Mouse (Mus musculus) megakaryocyte, embryonic 14.5 days (primary cell): Measurements from ENCODE around the gene Dnttip2. TPM values are rescaled to one million over a fixed set of nuclear protein-coding genes. Genes with fewer than 3 reads are reported as not detected.
"Not testable (repeated sequence)": the region's sequence is repeated elsewhere in the genome, so short reads cannot be mapped to it uniquely, and the experiment has no call there.

Experiments
- H3K27me3 ChIP-seq: replicated peaks from 2 replicates; pipeline ENCODE3; 2012; ENCODE audit warnings: inconsistent platforms
- H3K36me3 ChIP-seq: replicated peaks from 2 replicates; pipeline ENCODE3; 2012; ENCODE audit warnings: low read length, inconsistent platforms, mixed read lengths
- H3K4me1 ChIP-seq: 2 replicates; pipeline ENCODE4 v1.6.1; 2012; ENCODE audit warnings: inconsistent platforms
- H3K4me3 ChIP-seq: replicated peaks from 2 replicates; pipeline ENCODE3; 2012; ENCODE audit warnings: moderate library complexity, mild to moderate bottlenecking, inconsistent platforms
- H3K9me3 ChIP-seq: 2 replicates; pipeline ENCODE4 v1.6.1; 2012; ENCODE audit warnings: inconsistent platforms
- FLI1 ChIP-seq: IDR thresholded peaks from 2 replicates; pipeline ENCODE4 v1.6.1; 2012; ENCODE audit warnings: low read length, inconsistent platforms, mixed read lengths
- GATA1 ChIP-seq: IDR thresholded peaks from 3 replicates; pipeline ENCODE4 v1.6.1; 2012; ENCODE audit warnings: mixed read lengths, low read length, inconsistent platforms, borderline replicate concordance
- polyA plus RNA-seq: library from polyadenylated mRNA; stranded (reverse); fragments of >175 nt; gene quantifications from 2 replicates; pipeline ENCODE4 v1.2.3, GENCODE M21; 2012; ENCODE audit warnings: low replicate concordance; ENCODE audit not compliant: insufficient read depth

The Dnttip2 gene
- polyA plus RNA-seq, 1 experiment = 4.4 TPM

GRCm38 (mm10) chr3:122246986-122247767 is 27.0 kb upstream of the Dnttip2 start:
- Histone ChIP-seq H3K36me3 (peaks cover 47% of the 10 kb centered on the region), H3K27me3 (no peaks in the 10 kb centered on the region), H3K4me1 (peaks cover 60% of the 10 kb centered on the region), H3K9me3 (no peaks in the 10 kb centered on the region), H3K4me3 (peak overlapping the region; percentile 99)
- TF ChIP-seq FLI1 = no peak
- TF ChIP-seq GATA1 = no peak

DNA sequence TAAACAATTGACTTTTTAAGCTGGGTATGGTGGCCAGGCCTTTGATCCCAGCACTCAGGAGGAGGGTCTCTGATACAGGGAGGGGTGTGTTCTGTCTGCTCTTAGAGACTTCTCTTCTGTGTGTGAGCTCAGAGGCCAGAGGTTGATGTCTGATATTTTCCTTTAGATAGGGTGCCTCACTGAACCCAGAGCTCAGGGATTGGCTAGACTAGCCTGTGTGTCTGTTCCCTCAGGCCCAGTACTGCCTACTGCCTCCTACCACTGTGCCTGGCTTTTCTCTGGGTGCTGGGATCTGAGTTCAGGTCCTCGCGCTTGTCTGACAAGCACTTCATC is 26.5 kb upstream of the Dnttip2 start:
- H3K4me3 ChIP-seq = peak overlapping the region; percentile 99
- H3K27me3 ChIP-seq = no peaks in the 10 kb centered on the region
- H3K4me1 ChIP-seq = peaks cover 61% of the 10 kb centered on the region
- TF ChIP-seq FLI1 = no peak
- TF ChIP-seq GATA1 = no peak
- no peaks in the 10 kb centered on the region for H3K9me3 ChIP-seq
- H3K36me3 ChIP-seq = peaks cover 52% of the 10 kb centered on the region

DNA sequence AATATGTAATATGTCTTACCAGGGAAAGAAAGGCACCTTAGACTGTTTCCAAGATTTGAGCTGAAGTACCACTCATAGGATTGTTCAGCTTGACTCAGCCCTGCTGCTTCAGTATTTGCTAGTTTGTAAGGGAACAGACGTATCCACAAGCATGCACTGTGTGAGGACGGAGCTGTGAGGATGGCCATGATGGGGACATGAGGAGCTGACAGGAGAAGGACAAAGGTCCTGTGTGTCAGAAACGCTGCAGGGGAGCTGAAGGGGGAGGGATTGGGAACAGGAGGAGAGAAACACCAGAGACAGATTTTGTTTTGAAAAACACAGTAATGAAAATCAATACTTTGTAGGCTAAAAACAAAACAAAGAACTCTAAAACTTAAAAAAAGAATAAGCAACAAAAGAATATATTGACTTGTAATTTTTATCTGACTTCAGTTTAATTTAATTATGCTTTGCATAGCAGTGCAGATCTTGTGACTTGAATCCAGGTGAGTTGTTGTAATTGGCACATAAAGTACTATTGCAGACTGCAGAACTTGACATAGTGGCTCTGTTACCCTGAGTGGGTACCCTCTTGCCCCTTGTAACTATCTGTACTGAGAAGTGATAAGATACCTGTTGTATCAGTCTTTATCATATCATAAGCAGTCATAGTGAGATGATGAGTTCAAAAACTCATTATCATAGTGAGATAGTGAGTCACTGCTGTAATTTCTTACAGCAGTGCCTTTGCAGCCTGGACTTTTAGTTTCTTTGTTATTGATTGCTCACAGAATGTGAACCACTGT is 21.5 kb upstream of the Dnttip2 start:
- Histone ChIP-seq H3K9me3 (no peaks in the 10 kb centered on the region), H3K36me3 (peaks cover 81% of the 10 kb centered on the region), H3K27me3 (no peaks in the 10 kb centered on the region), H3K4me3 (peak overlapping the region; percentile 78), H3K4me1 (peaks cover 67% of the 10 kb centered on the region)
- TF ChIP-seq FLI1 = no peak
- TF ChIP-seq GATA1 = no peak

- H3K36me3 ChIP-seq = peaks cover 86% of the 10 kb centered on the region
- peaks cover 64% of the 10 kb centered on the region for H3K4me1 ChIP-seq
Observed at GRCm38 (mm10) chr3:122254050-122254449, 20.1 kb upstream of the Dnttip2 start.

DNA sequence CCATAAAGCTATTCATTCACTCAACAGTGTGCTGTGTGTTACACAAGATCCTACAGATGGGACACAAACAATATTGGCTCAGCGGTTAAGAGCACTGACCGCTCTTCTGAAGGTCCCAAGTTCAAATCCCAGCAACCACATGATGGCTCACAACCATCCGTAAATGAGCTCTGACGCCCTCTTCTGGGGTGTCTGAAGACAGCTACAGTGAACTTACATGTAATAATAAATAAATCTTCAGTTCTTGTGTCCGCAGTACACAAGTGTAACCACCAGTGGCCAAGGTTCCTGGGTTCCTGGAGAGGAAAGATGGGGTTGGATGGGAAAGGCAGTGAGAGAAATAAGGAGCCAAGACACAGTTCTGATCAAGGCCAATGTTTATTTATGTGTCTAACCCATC is 4.2 kb upstream of the Dnttip2 start:
- no peaks in the 10 kb centered on the region for H3K9me3 ChIP-seq
- H3K4me3 ChIP-seq = no peak overlapping the region
- no peaks in the 10 kb centered on the region for H3K27me3 ChIP-seq
- peaks cover 37% of the 10 kb centered on the region for H3K4me1 ChIP-seq
- H3K36me3 ChIP-seq = peaks cover 49% of the 10 kb centered on the region
- TF ChIP-seq GATA1 = no peak
- TF ChIP-seq FLI1 = no peak

More at GRCm38 (mm10) chr3:122254050-122254449, 20.1 kb upstream of the Dnttip2 start:
- H3K4me3 ChIP-seq, H3K27me3 ChIP-seq, H3K9me3 ChIP-seq: not testable (repeated sequence)

DNA sequence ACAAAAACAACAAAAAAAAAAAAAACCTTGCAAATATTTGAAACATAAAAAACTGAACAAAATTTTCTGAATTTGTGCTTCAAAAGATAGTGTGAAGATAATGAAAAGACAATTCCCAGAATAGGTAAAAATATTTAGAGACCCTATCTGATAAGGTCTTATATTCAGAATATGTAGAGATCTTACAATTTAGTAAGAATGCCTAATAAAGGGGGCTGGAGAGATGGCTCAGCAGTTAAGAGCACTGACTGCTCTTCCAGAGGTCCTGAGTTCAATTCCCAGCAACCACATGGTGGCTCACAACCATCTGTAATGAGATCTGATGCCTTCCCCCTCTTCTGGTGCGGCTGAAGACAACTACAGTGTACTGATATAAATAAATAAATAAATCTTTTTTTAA is 1.6 kb upstream of the Dnttip2 start:
- Histone ChIP-seq H3K36me3 (peaks cover 50% of the 10 kb centered on the region), H3K4me1 (peaks cover 63% of the 10 kb centered on the region)
- not testable (repeated sequence) for H3K9me3 ChIP-seq, H3K27me3 ChIP-seq, H3K4me3 ChIP-seq

GRCm38 (mm10) chr3:122273407-122274240 is 564 bp upstream of the Dnttip2 start:
- Histone ChIP-seq H3K4me3 (peak overlapping the region; percentile 95), H3K36me3 (peaks cover 50% of the 10 kb centered on the region), H3K4me1 (peaks cover 72% of the 10 kb centered on the region), H3K27me3 (no peaks in the 10 kb centered on the region), H3K9me3 (no peaks in the 10 kb centered on the region)
- TF ChIP-seq FLI1 (no peak), GATA1 (no peak)

GRCm38 (mm10) chr3:122275111-122275510 is 923 bp downstream of the Dnttip2 start:
- no peaks in the 10 kb centered on the region for H3K9me3 ChIP-seq
- no peaks in the 10 kb centered on the region for H3K27me3 ChIP-seq
- peak overlapping the region; percentile 95 for H3K4me3 ChIP-seq
- peaks cover 70% of the 10 kb centered on the region for H3K4me1 ChIP-seq
- peaks cover 55% of the 10 kb centered on the region for H3K36me3 ChIP-seq
- TF ChIP-seq FLI1 (no peak), GATA1 (no peak)

DNA sequence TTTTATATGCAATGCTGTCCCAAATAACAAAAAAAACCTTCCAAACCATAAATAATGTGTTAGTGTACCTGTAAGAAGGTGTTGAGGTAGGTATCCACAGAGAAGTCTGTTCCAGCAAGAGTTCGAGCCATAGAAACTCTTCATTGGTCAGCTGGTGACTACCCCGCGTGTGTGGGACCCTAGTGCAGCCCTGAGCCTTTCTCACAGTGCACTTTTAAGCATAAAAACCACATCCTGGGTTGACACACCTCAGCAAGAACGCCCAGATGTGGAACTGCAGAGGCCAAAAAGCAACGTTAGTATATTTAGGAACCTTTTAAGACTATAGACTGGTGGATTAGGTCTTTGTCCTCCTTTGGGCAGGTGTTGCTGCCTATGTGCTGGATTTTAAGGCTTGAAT is 13.0 kb downstream of the Dnttip2 start:
- Histone ChIP-seq H3K9me3 (no peaks in the 10 kb centered on the region), H3K4me3 (no peak overlapping the region), H3K27me3 (no peaks in the 10 kb centered on the region), H3K4me1 (peaks cover 18% of the 10 kb centered on the region), H3K36me3 (peaks cover 37% of the 10 kb centered on the region)
- no peak for TF ChIP-seq FLI1
- TF ChIP-seq GATA1 = no peak
